Mouse (Mus musculus) NIH3T3 (cell line): Measurements from ENCODE around the gene Trib3.

ENCODE experiments used
- DNase-seq: peaks from one replicate; pipeline ENCODE4 v3.0.0-alpha.2; 2012; ENCODE audit warnings: low read depth

Gene Trib3

DNA sequence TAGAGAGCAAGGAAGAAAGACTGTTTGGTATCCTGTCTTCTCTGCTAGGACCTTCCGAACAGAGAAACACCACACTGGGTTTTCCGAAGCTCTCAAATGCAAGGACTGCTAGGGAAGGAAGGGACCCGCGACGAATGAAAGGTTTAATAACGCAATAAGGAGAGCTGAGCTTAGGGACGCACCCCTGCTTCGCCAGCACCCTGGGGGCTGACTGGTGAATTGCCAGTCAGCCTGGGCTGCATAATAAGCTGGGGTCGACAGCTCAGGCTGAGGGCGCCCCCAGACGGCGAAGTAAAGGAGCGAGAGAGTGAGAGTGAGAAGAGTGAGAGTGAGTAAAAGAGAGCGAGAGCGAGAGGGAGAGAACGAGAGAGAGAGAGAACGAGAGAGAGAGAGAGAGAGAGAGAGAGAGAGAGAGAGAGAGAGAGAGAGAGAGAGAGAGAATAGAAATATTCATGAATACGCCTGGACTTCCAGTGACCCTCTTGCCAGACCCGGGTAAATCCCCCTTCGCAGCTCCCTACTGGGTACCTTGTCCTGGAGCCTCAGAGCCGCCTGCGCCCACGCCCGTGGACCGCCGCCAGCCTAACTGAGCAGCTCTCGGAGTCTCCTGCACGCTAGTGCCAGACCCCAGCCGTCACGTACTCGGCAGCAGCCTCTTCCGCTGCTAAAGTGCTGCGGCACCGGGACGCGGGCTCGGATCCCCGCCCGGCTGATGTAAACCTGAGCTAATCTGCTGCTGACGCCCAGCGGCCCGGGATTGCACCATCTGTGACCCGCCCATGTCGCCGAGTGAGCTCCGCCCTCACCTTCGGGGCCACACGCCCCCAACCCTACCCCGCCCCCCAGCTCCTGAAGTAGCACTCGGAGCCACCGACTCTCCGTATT, at the start of gene Trib3:
TSS of gene Trib3 (minus strand) at position 704 of the 885 bp plus-strand sequence.
- DNase-seq = peak; percentile 95

DNA sequence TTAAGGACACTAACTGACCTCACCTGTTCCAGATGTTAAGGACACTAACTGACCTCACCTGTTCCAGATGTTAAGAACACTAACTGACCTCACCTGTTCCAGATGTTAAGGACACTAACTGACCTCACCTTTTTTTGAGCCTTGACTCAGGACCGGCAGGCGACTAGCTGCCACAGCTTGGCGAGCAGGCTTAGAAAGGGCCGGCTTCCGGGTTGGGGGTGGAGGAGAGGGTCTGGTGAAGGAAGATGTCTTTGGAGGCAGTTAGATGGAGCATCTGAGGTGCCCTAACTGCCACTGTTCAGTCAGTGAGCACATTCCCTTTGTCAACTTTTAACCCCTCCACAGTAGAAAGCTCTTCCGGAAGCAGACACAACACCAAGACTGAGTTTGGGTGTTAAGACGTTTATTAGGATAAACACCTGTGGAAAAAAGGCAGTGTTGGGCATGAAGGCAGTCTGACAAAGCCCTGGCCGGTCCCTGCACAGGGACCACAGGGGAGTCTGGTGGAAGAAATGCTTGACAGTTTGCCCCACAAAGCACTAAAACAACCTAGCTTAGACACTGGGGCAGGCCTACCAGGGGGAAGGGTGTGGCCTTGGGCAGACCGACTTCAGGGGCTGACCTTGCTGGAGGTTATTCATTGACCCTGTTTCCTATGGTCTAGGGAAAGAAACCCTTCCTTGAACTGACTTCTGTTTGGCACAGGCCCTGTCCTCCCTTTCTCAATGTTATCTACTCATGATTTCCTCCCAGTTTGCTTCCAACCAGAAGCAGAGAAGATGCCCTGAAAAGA, 49.6 kb upstream of the Trib3 start:
- DNase-seq = no peak

DNA sequence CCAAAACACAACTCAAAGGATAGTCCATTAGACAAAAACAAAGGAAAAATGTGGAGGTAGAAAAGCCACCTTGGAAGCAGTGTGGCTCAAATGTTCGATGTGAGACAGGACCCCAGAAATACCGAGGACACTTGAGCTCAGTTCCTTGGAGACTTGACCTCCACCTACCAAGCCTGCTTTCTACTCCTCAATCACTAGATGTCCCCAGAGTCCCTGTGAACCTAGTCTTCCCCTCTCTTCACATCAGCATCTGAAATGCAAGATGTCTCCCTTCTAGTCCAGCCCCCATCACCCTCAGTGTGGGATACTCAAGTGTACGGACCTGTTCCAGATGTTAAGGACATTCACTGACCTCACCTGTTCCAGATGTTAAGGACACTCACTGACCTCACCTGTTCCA, 49.0 kb upstream of the Trib3 start:
- peak; percentile 71 for DNase-seq

DNA sequence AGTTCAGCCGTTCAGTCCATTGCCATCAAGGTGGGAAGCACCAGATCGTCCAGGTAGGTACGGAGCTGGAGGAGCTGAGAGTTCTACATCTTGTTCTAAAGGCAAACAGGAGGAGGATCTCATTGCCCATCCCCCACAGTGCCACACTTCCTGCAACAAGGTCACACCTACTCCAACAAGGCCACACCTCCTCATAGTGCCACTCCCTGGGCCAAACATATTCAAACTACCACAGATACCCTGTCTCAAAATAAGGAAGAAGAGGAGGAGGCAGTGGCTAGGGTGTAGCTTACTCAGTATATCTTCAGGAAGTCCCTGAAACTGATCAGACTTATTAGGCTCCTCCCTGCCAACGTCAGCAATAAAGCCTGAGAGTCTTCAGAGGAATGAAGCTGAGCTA, 40.4 kb upstream of the Trib3 start:
- DNase-seq = no peak

DNA sequence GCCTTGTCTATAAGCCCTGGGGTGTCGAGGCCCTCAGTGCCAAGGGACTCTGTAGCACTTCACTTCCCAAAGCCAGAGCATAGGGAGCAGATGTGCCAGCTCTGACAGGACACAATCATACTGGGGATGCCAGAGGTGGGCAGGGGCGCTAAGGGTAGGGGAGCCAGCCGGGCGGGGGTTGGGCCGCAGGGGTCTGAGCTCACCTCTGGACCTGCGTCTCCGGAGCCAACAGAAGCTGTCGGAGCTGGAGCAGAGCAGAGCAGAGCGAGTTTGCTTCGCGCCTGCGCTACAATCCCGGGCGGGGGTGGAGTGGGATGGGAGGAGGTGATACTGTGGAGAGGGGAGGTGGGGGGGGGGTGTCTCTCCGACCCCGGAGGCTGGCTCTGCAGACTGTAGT, 32.5 kb upstream of the Trib3 start, which contains the start of gene Nrsn2:
TSS of gene Nrsn2 (minus strand) at position 294 of the 397 bp plus-strand sequence.
- DNase-seq = no peak

DNA sequence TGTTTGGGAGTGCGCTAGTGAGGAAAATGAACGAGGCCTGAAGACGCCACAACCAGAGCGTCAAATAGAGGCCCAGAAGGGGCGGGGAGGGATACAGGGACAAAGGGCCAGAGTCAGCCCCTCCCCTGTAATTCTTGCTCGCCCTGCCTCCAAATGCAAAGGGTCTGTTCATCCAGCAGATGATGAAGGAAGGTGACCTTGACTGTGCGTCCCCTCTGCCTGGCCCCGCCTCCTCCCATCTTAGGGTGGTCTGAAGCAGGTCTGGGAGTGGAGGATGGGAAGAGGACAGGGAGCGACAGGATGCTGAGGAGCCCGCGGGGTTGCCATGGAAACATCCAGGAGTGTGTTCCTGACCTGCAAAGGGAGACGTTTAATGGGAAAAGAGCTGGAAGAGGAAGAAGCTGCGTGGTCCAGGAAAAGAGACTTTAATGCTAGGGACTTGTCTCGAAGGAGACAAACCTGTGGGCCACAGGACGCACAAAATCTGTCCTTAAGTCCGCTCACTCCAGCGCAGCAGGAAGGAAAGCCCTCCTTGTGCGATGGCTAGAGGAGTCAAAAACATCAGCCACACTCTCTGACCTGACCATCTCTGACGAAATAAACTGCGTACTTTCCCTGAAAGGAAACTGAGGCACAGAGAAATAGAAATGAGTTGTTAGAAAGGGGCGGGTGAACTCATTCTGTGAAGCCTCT, 32.0 kb upstream of the Trib3 start:
- no peak for DNase-seq

DNA sequence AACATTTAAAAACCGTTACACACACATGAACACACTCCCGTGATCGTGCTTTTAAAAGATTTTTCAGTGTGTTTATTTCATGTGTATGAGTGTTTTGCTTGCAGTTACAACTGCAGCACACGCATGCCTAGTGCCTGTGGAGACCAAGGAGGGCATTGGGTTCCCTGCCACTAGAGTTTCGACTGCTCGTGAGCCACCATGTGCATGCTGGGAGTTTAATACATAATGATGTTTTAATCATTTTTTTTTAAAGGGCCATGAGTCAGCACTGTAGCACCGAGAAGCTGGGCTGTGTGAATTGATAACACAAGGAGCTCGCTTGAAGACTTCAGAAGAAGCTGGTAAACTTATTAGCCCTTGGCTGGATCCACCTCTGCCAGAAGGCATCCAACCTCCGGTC, 29.7 kb upstream of the Trib3 start:
- DNase-seq = no peak

DNA sequence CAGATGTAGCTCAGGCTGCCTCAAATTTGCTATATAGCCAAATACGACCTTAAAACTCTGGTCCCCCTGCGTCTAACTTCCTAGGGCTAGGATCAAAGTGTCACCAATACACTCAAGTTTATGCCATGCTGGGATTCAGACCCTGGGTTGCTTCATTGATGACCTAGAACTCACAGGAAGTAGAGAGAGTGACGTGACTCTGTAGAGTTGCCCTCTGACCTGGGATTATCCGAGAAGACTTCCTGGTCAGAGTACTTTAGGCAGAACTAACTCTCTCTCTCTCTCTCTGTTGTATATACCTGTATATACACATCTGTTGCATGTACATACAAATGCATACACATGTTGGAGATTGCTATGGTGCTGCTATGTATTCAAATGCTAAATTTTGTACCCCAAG, 28.8 kb upstream of the Trib3 start:
- DNase-seq = no peak

DNA sequence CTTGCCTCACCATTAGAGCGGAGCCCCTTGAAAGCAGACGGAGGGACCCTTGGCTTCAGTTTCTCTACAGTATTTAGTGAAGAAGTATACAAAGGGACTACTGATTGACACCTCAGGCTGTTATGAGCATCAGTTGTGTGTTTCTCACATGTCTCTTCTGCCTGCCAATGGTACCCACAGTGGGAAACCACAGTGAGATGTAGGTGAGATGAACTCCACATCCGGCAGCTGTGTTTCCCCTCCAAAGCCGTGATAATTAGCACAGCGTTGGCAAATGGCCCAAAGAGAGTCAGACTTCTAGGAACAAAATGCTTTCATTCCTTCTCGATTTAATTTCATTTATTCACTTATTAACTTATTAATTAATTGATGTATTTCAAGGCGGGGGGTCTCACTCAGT, 28.3 kb upstream of the Trib3 start:
- no peak for DNase-seq

DNA sequence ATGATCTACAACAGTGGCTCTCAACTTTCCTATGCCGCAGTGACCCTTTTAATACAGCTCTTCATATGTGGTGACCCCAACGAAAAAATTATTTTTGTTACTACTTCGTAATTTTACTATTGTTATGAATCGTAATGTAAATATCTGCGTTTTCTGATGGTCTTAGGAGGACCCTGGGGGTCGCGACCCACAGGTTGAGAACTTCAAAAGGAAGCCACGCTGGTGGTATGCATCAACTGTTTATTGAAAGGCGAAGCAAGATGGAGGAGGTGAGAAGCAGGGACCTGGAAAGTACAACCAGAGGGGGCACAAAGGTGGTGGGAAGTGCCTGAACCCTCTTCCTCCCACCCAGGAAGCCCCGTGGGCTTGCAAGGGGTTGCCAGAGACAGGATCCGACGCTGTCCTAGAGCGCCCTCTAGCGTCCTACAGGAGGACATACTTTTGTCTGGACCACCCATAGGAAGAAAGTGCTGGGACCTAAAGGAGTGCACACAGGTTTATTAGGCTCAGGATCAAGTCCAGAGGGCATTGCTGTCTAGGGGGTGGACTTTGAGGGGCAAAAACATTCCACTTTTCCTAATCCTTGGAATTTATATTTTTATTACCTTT, 24.8 kb upstream of the Trib3 start:
- peak; percentile 87 for DNase-seq

DNA sequence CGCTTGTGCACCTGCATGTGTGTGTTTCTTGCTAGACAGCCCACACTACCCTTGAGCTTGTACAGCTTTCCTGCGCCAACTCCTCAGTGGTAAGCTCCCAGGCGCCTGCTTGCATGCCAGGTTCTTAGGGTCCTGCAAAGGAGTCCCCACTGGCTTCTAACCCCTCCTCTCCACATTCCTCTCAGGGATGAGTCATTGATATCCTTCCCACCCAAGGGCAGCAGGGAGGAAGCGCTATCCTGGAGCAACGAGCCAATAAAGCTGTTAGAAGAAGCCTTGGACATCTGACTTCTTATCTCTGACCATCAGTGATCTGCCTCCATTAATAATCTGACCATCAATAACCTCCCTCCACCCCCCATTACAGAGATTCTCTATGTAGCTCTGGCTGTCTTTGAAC, 24.1 kb upstream of the Trib3 start:
- DNase-seq = no peak

DNA sequence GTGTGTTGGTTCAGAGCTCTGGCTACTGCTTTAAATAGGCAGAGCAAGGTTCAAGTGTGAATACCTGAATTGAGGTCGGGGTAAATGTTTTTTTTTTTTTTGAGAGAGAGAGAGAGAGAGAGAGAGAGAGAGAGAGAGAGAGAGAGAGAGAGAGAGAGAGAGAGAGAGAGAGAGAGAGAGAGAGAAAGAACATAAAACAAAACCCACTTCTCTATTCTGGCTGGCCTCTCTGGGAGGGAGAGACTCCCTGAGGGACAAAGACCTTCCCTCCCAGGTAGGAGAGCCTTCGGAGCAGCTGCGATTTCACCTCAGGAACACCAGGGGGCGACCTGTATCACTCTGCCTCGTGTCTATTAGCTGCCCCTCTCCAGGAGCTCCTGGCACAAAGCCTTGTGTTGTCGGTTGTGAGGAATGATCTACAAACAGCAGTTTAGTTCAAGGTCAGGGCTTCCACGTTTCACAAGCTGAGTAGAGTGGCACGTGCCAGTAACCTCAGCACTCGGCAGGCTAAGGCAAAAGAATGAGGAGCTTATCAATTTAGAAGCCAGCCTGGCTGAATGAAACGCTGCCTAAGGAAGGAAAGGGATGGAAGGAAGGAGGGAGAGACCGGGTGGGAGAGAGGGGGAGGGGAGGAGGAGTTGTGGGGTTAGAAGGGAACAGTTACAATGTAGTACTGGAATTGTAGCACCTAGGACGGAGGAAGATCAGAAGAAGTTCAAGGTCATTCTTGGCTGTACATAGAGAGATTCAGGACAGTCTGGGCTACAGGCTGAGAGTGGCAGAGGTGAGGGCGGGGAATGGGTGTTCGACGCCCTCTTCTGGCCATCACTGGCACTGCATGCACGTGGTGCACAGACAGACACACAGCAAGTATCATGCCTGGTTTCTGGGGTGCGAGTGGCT, 19.7 kb upstream of the Trib3 start:
- DNase-seq = peak; percentile 95

DNA sequence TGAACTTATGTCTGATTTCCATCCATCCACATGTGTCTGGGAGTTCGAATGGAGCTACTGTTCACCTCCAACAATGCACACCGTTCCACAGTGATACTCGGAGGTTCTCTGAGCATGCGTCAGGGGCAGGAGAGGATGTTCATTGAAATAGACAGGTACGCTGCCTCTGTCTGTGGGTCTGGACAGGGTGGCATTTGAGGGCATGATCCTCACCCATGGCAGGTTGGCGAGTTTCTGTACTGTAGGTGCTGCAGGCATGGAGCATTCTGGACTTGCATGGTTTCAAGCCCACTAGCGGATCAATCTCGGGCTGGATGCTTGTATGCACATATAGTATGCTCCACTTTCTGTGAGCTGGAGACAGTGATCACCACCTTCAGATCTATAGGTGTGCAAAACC, 17.4 kb upstream of the Trib3 start:
- no peak for DNase-seq

DNA sequence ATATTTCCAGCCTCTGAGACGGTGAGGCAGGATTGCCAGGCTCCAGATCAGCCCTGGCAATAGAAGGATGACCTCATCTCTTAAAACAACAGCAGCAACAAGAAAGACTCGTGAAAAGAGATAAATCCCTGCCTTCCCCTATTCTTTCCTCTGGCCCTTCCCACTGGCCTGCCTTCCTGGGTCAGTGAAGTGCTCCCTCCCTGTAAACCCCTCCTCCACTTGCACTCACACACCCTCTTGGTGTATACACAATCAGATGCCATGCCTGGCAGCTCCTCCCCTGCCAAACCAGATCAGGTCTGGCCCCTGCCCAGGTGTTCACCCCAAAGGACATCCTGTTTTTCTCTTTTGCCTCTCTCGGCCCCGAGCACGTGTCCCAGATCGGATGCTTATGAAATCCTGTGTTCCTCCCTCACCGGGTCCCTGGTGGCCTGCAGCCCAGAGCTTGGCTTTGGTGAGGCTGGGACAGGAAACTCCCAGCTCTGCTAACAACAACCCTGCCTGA, 16.5 kb upstream of the Trib3 start:
- DNase-seq = no peak

DNA sequence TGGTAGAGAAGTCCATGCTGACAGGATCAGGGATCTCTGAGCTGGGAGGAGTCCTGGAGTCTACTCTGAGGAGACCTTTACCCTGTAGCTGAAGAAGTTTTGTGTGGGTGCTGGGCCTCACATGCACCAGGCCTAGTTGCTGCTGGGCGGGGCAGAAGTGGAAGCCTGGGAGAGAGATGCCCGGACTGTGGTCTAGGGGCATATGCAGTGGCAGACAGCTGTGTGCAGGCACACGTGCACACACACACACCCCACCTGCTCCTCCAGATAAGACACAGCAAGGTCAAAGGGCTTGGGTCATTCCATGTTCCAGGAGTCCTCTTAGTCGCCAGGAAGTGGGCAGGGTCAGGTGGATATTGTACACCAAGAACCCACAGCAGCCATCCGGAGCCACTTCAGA, 15.8 kb upstream of the Trib3 start:
- no peak for DNase-seq

DNA sequence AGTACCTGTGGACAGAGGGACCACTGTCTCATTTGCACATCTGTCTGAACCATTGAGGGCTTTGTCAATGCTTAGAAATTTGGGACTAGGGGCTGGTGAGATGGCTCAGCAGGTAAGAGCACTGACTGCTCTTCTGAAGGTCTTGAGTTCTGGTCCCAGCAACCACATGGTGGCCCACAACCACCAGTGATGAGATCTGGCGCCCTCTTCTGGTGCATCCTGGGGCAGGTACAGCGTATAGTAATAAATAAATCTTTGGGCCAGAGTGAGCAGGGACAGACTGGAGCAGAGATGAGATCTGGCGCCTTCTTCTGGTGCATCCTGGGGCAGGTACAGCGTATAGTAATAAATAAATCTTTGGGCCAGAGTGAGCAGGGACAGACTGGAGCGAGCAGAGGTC, 15.1 kb upstream of the Trib3 start:
- DNase-seq = peak; percentile 28

DNA sequence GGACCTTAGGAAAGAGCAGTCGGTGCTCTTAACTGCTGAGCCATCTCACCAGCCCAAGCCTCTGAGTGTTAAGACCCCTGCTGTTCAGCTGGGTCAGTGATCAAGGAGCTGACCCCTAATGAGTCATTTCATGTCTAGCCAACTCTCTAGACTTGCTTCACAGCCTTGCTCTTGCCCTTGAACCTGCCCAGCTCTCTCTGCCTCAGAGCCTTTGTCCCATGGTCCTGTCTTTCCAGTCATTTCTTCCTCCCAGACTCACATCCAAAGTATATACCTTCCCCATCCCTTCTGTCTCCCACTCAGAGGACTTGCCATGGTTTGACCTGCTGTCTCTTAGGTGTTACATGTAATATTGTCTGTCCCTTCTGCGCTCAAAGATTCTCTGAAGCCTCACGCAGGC, 13.4 kb upstream of the Trib3 start:
- no peak for DNase-seq

DNA sequence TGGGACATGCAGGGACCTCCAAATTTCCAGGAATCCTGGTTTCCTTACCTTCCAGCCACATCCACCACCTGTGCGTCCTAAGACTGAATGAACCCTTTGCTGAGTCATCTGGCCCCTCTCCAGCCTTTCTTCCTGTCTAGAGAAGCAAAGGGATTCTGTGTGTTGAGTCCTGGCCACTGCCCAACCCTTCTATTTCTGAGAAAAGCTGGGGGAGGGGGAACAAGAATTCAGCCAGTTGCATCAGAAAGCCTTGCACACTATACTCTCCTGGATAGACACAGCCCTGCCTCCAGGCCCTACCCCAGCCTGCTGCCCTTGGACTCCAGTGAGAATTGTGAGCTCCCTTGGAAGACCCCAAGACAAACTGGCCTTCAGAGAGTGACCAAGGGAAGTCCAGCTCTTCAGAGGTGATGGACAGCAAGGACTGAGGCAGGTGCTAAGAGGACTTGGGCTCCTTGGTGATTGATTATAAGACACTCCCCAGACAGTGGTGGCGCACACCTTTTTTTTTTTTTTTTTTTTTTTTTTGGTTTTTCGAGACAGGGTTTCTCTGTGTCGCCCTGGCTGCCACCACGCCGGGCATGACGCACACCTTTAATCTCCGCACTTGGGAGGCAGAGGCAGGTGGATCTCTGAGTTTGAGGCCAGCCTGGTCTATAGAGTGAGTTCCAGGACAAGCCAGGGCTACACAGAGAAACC, 6.2 kb upstream of the Trib3 start:
- peak; percentile 96 for DNase-seq

DNA sequence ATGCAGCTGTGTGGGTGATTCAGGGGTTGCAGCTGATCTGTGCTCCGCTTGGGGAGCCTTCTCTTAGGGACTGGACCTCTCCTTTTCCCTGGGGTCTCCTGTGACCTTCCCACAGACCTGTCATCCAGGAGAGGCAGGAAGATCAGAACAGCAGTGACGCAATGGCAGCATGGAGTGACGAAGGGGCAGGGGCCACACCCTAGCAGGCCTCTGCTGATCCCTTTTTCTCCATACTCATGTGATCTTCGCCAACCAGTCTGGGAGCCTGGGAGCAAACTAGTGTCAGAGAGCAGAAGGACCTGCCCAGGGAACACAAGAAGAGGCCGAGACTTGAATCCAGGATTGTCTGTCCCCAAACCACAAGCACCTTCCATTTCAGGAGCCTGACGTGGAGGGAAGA, 5.4 kb upstream of the Trib3 start:
- no peak for DNase-seq

DNA sequence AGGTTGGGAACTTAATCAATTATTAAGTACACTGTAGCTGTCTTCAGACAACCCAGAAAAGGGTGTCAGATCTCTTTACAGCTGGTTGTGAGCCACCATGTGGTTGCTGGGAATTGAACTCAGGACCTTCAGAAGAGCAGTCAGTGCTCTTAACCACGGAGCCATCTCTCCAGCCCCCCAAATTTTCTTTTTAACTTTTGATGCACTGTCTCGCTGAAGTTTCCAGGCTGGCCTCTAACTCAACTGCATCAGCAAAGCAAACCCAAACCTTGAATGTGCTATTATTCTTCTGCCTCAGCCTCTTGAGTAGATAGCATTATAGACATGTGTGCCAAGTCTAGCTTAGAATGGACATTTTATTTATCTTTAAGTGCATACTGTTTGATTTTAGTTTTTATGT, 3.9 kb upstream of the Trib3 start:
- no peak for DNase-seq
